Mouse (Mus musculus) myocyte (in vitro differentiated cells): Measurements from ENCODE around the gene Cd68. TPM values are rescaled to one million over a fixed set of nuclear protein-coding genes. Genes with fewer than 3 reads are reported as not detected.

Experiments
- H3K27me3 ChIP-seq: one replicate; pipeline ENCODE4 v1.6.1; 2011; ENCODE audit not compliant: control insufficient read depth, insufficient read depth, insufficient read length
- H3K36me3 ChIP-seq: one replicate; pipeline ENCODE4 v1.6.1; 2011; ENCODE audit not compliant: control insufficient read depth, insufficient read depth
- H3K4me2 ChIP-seq: one replicate; pipeline ENCODE4 v1.6.1; 2011; ENCODE audit warnings: low read depth, control low read depth
- H3K4me3 ChIP-seq: one replicate; pipeline ENCODE4 v1.5.1; 2011; ENCODE audit warnings: mild to moderate bottlenecking, control low read depth, moderate library complexity
- H3K79me2 ChIP-seq: one replicate; pipeline ENCODE4 v1.6.1; 2011; ENCODE audit not compliant: control insufficient read depth, insufficient read depth
- H3ac ChIP-seq: one replicate; pipeline ENCODE4 v1.6.1; 2011; ENCODE audit not compliant: control insufficient read depth, insufficient read length
- CEBPB ChIP-seq: IDR thresholded peaks from 2 replicates; pipeline ENCODE4 v1.6.1; 2011; ENCODE audit warnings: mild to moderate bottlenecking, moderate library complexity; ENCODE audit not compliant: poor library complexity, insufficient read depth, severe bottlenecking
- E2F4 ChIP-seq: IDR thresholded peaks from one replicate; pipeline ENCODE4 v1.6.1; 2011; ENCODE audit warnings: mild to moderate bottlenecking, control low read depth, moderate library complexity; ENCODE audit not compliant: insufficient read depth
- MAX ChIP-seq: IDR thresholded peaks from one replicate; pipeline ENCODE4 v1.6.1; 2011; ENCODE audit warnings: low read depth, mild to moderate bottlenecking, control low read depth
- MYOD1 ChIP-seq, 3 experiments: IDR thresholded peaks; one replicate each; pipeline ENCODE4 v1.6.1; 2011; ENCODE audit warnings: control low read depth in 2 of 3, low read depth in 2 of 3, mild to moderate bottlenecking in 2 of 3, moderate library complexity in 1 of 3; ENCODE audit not compliant: insufficient read length in 2 of 3, control insufficient read depth in 1 of 3
- MYOG ChIP-seq, 3 experiments: IDR thresholded peaks; one replicate each; pipeline ENCODE4 v1.6.1; 2011; ENCODE audit warnings: control low read depth in 2 of 3, low read depth in 2 of 3, mild to moderate bottlenecking in 2 of 3; ENCODE audit not compliant: insufficient read length in 2 of 3, control insufficient read depth in 1 of 3, insufficient read depth in 1 of 3
- POLR2A ChIP-seq: IDR thresholded peaks from one replicate; pipeline ENCODE4 v1.6.1; 2011; ENCODE audit warnings: low read depth, mild to moderate bottlenecking, control low read depth, moderate library complexity; ENCODE audit not compliant: insufficient read length
- POLR2AphosphoS2 ChIP-seq: IDR thresholded peaks from one replicate; pipeline ENCODE4 v1.6.1; 2011; ENCODE audit warnings: low read depth, control low read depth; ENCODE audit not compliant: insufficient read length
- REST ChIP-seq: IDR thresholded peaks from one replicate; pipeline ENCODE4 v1.6.1; 2011; ENCODE audit warnings: mild to moderate bottlenecking, control low read depth, moderate library complexity; ENCODE audit not compliant: insufficient read depth, insufficient read length
- SRF ChIP-seq: IDR thresholded peaks from one replicate; pipeline ENCODE4 v1.6.1; 2011; ENCODE audit warnings: low read depth; ENCODE audit not compliant: control insufficient read depth, insufficient read length
- TCF12 ChIP-seq: IDR thresholded peaks from one replicate; pipeline ENCODE4 v1.6.1; 2011; ENCODE audit warnings: mild to moderate bottlenecking, control low read depth; ENCODE audit not compliant: poor library complexity, insufficient read depth, severe bottlenecking
- TCF3 ChIP-seq: IDR thresholded peaks from one replicate; pipeline ENCODE4 v1.6.1; 2011; ENCODE audit warnings: low read depth, control low read depth; ENCODE audit not compliant: insufficient read length
- USF1 ChIP-seq: IDR thresholded peaks from one replicate; pipeline ENCODE4 v1.6.1; 2011; ENCODE audit warnings: low read depth, mild to moderate bottlenecking, control low read depth, moderate library complexity
- polyA plus RNA-seq: library from polyadenylated mRNA; unstranded; fragments of >200 nt; fragmentation: generic; extraction: Trizol; gene quantifications from one replicate; pipeline ENCODE4 v1.2.1, GENCODE M21; 2012; ENCODE audit warnings: missing spikeins

The Cd68 gene
- polyA plus RNA-seq, 1 experiment: 0.96 TPM

GRCm38 (mm10) chr11:69686377-69686776, 20.4 kb upstream of the Cd68 start:
- no peaks in the 10 kb centered on the region for H3K36me3 ChIP-seq
- peaks cover 3% of the 10 kb centered on the region for H3K79me2 ChIP-seq
- no peak overlapping the region for H3K4me2 ChIP-seq
- no peak overlapping the region for H3K4me3 ChIP-seq
- H3ac ChIP-seq: no peak overlapping the region
- TF ChIP-seq E2F4 (no peak), SRF (no peak), CEBPB (no peak), MAX (no peak), USF1 (no peak), POLR2A (no peak), MYOG (IDR thresholded peaks at IDR 0.05; ENCODE audit: control insufficient read depth in 1 of 3, insufficient read depth in 1 of 3, insufficient read length in 2 of 3, low read depth in 2 of 3) (no peak), MYOD1 (IDR thresholded peaks at IDR 0.05; ENCODE audit: control insufficient read depth in 1 of 3, insufficient read length in 2 of 3, low read depth in 2 of 3) (no peak), POLR2AphosphoS2 (no peak), TCF3 (no peak)
- H3K27me3 ChIP-seq: no peaks in the 10 kb centered on the region

GRCm38 (mm10) chr11:69685526-69686148, 19.7 kb upstream of the Cd68 start, which contains the start of gene Tnfsf13:
Gene Tnfsf13 (minus strand): TSS chr11:69685784.
- Histone ChIP-seq H3K79me2 (peaks cover 11% of the 10 kb centered on the region), H3ac (no peak within 1 kb of the TSS), H3K4me3 (no peak within 1 kb of the TSS), H3K36me3 (no peaks in the 10 kb centered on the region), H3K4me2 (no peak within 1 kb of the TSS), H3K27me3 (no peaks in the 10 kb centered on the region)
- TF ChIP-seq CEBPB (no peak), POLR2AphosphoS2 (no peak), REST (no peak), MYOG (IDR thresholded peaks at IDR 0.05; ENCODE audit: control insufficient read depth in 1 of 3, insufficient read depth in 1 of 3, insufficient read length in 2 of 3, low read depth in 2 of 3) (no peak), E2F4 (no peak), MYOD1 (IDR thresholded peaks at IDR 0.05; ENCODE audit: control insufficient read depth in 1 of 3, insufficient read length in 2 of 3, low read depth in 2 of 3) (no peak), USF1 (no peak), TCF3 (no peak), TCF12 (no peak), MAX (no peak)

GRCm38 (mm10) chr11:69684936-69685335, 19.0 kb upstream of the Cd68 start:
- Histone ChIP-seq H3ac (no peak overlapping the region), H3K27me3 (no peaks in the 10 kb centered on the region), H3K36me3 (no peaks in the 10 kb centered on the region), H3K4me3 (no peak overlapping the region), H3K4me2 (no peak overlapping the region), H3K79me2 (peaks cover 14% of the 10 kb centered on the region)
- TF ChIP-seq E2F4 (no peak), TCF3 (no peak), TCF12 (no peak), MYOG (IDR thresholded peaks at IDR 0.05; ENCODE audit: control insufficient read depth in 1 of 3, insufficient read depth in 1 of 3, insufficient read length in 2 of 3, low read depth in 2 of 3) (no peak), CEBPB (no peak), POLR2AphosphoS2 (no peak), REST (no peak), SRF (no peak), MYOD1 (IDR thresholded peaks at IDR 0.05; ENCODE audit: control insufficient read depth in 1 of 3, insufficient read length in 2 of 3, low read depth in 2 of 3) (no peak), USF1 (no peak), MAX (no peak), POLR2A (no peak)

- TF ChIP-seq TCF3 (no peak), MYOG (IDR thresholded peaks at IDR 0.05; ENCODE audit: control insufficient read depth in 1 of 3, insufficient read depth in 1 of 3, insufficient read length in 2 of 3, low read depth in 2 of 3) (no peak), E2F4 (no peak), SRF (no peak), REST (no peak), CEBPB (no peak), POLR2AphosphoS2 (no peak), POLR2A (no peak), MAX (no peak), MYOD1 (IDR thresholded peaks at IDR 0.05; ENCODE audit: control insufficient read depth in 1 of 3, insufficient read length in 2 of 3, low read depth in 2 of 3) (no peak), TCF12 (no peak), USF1 (no peak)
- Histone ChIP-seq H3K79me2 (peaks cover 19% of the 10 kb centered on the region), H3K27me3 (no peaks in the 10 kb centered on the region), H3ac (no peak overlapping the region), H3K4me3 (no peak overlapping the region), H3K36me3 (no peaks in the 10 kb centered on the region), H3K4me2 (no peak overlapping the region)
Measured at GRCm38 (mm10) chr11:69684128-69684745, 18.3 kb upstream of the Cd68 start.
